Mouse (Mus musculus) urinary bladder, postnatal 14 days (tissue): ENCODE measurements around the gene D630023F18Rik.
A peak's percentile ranks its signal among the peaks of the same experiment; 100 is the strongest.

Experiments
- DNase-seq: peaks from one replicate; pipeline ENCODE4 v3.0.0; 2021; ENCODE audit warnings: low spot score

D630023F18Rik gene

DNA sequence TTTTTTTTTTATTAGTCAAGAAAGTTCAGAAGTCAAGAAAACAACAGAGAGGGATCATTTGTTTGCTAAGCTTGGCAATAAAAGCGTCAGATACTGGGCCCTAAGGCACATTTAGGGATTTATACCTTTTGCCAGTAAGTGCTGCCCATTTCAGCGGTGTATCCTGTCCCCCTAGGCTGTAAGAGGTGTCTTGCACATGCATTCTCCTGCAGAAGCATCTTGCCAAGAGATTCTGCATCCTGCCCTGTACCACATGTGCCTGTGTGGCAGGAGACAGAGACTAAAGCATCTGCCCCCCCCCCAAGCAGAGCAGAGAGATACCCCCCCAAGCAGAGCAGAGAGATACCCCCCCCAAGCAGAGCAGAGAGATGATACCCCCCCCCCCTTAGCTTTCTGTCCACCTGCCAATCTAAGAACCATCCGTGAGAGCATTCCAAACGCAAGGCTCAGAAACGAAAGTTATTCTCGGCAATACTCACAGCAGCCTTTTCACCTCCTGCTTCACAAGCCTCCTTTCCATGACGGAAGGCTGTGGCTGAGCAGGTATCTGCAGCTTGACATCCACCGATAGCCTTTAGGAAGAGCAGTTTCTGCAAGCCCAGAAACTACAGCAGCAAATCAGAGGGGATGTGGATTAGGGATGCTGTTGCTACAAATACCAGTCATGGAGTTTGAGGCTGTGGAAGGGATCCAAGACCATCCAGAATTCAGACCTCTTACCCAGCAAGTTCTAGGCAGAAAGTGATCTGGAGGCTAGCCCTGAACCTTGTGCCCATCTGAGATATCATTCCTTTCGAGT, at the start of gene D630023F18Rik:
Gene D630023F18Rik (minus strand): TSS at position 641 of the 799 bp plus-strand sequence.
- no peak for DNase-seq

DNA sequence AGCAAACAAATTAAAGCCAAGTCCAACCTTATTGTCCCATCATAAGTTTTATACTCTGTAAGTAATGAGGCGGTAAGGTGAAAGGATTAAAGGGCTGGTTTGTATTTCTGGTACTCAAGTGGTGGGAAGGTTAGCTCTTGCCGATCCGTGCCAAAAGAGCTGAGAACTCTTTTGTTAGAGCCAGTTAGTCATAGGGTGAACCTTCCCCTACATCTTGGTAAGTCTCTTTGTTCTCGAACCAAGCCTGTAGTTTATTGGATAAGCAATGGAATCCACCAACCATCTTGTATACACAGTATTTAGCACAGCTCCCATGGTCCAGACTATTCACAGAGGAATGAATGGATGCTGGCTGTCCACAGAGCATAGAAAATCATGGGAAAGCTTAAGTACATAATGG, 48.6 kb upstream of the D630023F18Rik start:
- DNase-seq, result no peak

DNA sequence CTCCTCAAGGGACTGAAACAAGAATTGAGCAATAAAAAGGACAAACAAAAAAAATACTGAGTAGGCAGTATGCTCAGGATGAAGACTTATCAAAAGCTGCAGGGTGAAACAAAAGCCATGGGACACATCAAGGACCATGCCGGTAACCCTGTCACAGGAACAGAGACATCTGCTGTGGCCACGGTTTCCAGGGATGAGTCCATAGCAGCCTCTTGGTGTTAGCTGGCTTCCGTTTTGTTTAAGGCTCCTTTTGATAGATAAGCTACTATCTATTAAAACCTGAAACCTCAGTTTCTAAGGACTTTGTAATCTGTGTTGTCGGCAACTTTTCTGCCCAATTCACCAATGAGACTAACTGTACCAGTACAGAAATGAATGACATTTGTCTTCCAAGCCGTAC, 46.9 kb upstream of the D630023F18Rik start:
- no peak for DNase-seq

DNA sequence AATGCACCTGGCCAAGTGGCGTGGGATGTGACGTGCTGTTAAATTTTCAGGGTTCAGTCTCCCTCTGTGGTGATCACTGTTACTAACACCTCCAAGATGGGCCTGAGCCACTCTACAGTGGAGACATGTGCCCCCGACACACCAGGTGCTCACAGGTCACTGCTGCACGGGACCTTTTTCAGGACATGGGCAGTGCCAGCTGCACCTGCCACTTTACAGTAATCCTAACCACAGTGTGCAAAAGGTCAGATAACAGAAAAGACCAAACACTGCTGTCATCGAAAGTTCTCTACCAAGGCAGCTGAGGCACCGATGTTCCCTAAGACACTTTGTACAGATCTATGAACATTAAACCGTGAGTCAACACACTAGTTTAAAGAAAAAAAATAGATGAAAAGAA, 46.5 kb upstream of the D630023F18Rik start:
- no peak for DNase-seq

DNA sequence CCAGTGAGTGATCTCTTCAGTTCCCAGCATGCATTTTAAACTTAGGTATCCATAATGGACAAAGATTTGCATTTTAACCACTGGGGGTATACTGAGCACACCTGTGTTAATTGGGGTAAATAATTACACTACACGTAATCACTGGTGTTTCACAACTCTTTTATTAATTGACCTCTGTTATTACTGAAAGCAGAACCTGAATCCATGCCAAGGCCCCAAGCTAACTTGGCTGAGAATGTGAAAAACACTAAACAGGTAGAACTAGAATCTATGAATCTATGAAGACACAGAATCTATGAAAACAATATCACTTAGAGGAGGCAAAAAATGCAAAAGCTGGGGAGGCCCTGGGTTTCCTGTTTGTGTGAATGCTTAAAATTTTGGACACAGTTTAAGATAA, 44.5 kb upstream of the D630023F18Rik start:
- no peak for DNase-seq

DNA sequence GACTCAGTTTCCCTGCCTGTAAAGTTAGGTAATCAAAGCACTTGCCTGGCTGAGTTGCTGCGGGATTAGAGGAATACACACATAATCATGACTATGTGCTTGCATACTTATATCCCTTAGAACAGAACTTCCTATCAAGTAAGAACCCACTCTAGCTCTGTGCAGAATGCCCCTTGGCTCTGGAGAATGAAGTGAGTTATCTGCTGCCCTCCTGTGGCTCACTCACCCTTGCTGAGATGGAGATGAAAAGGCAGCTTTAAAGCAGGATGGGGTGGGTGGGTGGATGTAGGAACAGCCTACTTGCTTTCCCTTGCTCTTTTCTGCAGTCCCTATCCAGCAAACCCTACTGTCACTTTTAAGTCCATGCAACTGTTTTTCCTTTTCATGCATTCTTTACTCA, 39.2 kb upstream of the D630023F18Rik start:
- DNase-seq, result no peak

DNA sequence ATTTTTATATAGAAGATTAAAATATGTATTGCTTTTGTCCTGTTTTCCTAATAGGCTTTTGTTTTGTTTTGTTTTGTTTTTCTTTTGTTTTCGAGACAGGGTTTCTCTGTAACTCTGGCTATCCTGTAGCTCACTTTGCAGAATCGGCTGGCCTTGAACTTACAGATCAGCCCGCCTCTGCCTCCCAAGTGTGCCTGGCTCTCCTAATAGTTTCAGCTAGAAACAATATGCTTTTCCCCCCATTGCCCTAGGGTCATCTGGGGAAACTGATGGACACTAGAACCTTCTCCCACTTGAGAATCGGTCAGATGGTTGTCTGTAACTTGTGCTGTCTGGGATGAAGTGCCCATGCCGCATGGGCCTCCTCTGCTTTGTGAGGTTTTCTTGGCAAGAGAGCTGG, 33.1 kb upstream of the D630023F18Rik start:
- DNase-seq, result no peak

DNA sequence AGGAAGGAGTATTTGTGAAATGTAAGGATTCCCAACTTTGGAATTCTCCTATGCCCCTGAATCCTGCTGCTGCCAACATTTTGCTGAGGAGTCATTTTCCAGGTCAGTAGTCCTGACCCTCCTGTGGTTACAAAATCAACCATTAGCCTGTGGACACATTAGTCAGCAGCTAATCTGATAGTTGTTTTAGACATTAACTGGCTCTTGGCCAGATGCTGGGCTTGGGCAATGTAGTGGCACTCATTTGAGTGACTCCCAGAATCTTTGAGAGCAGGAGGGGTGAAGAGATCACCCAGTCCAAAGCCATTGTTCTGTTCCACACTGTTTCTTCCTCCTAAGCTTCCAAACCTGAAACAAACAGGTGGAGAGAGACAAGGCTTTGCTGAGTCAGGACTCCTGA, 31.8 kb upstream of the D630023F18Rik start:
- peak; percentile 44 for DNase-seq

DNA sequence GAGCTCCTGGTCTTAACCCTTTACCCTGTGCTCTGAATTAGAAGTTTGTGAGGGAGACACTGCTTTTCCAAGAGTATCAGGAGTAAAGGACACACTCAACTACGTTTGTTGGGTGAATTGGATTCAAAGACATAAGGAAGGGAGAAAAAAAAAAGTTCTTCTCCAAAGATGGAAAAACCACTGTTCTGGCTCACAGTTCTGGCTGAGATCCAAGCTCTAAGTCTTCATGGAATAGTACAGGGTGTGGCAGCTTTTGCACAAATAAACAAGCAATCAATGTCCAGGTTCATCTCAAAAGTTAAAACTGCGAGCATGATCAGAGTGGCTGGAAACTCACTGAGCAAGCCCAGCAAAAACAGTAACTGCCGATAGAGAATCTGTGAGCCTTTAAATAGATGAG, 25.0 kb upstream of the D630023F18Rik start:
- no peak for DNase-seq

DNA sequence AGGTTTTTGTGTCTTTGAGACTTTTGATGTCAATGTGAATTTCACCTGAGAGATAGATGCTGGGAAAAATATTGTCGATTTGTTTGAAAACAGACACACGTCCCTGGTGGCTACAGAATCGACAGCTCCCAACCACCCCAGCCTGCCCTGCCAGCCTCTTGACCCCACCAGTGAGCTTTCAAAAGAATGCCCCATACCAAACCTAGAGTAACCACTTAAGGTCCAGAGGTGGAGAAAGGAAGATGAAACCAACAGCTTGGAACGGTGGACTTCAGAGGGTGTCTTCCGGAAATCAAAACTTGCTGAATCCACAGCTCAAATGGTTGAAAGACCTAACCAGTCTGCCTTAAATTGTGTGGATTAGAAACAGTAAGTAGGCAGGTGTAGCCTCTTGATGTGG, 24.3 kb upstream of the D630023F18Rik start:
- DNase-seq, result no peak

DNA sequence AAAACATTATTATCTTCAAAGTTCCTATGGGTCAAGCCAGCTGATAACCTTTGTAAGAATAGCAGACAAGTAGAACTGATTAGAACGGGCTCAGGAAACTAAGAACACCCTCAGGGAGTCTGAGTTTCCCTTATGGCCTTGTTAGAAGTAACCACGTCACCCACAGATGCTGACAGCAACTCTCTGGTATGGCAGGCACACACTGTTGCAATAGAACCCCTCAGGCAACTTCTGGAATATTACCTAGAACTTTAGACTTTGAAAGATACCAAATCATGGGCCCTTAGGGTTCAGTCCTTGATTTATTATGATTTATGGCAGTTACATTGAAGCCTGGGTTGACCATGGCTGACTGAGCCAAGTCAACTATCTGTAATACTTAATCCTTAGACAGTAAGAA, 23.6 kb upstream of the D630023F18Rik start:
- no peak for DNase-seq

DNA sequence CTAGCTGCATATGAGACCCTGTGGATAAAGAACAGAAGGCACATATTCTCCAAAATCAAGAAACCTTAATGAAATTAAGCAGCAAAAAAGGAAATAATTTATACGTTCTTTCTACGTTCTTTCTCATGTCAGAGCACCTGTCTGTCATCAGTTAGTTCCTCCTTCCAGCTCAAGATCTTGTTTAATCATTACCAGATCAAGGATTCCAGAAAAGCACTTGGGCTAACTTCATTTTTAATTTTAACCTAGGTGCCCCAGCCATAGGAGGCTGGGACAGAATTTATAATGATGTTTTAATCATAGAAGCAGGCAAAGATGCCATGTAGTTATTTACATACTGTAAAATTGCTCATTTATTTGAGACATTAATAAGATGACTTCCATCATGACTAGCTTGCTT, 21.8 kb upstream of the D630023F18Rik start:
- no peak for DNase-seq

DNA sequence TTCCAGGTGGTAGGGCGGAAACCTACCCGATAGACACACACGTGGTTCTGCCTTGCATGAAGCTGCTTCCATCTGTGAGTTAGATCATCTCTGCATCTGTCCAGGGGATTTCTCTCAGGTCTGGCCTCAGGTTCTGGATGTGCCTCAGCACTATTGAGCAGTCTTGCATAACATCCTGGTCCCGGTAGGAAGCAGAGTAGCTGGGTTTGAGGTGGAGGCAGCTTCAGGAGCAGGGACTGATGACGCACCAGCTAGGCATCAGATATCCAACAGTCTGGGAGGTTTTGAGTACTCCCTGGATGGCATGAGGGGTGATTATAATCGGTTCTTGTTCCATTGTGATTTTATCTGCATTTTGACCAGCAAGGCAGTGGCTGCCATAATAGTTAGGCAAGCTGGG, 14.5 kb upstream of the D630023F18Rik start:
- no peak for DNase-seq

DNA sequence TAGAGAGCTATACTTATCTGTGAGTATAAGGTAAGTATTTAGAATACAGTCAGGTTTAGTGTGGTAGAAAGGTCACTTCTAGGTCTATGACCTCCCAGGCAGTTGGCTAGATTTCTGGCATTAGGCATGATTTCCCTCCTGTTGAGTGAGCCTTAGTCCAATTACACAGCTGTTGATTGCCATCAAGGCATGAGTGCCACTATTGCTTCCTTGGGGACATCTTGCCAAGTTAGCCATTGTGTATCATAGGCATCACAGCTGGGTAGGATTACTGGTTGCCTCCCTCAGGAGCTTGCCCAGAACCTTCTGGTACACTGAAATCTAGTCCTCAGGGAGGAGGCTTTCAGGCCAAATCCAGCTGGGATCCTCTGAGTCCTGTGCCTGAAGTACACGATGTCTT, 9.8 kb upstream of the D630023F18Rik start:
- DNase-seq, result no peak

DNA sequence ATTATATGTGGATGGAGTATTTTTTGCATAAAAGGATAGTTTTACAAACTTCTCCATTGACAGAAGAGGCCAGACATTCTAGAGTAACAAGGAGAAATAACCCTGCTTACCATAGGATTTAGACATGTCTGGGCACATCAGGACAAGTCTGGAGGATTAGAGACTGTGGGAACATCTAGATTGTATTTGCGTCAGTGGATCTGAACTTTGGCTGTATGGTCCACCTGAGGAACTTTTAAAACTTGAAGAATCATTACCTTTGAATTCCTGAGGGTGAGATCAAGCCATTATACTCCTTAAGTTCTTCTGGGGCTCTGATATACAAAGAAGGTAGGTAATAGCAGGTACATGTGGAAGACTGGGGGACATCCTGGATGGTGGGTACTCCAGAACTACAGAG, 8.7 kb upstream of the D630023F18Rik start:
- DNase-seq, result no peak

DNA sequence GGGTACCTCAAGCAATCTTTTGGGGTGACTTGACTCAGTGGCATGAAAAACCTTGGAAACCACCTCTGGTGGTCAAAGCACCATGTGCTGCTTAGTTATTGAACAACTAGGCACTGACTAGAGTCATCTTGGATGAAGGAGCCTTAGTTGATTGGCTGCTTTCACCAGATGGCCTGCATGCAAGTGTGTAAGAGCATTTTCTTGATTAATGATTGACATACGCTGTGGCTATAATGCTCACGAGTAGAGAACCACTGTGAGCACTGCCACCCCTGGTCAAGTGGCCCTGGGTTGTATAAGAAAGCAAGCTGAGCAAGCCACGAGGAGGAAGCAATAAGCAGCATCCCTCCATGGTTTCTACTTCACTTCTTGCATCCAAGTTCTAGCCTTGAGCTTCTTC, 7.2 kb upstream of the D630023F18Rik start:
- no peak for DNase-seq

DNA sequence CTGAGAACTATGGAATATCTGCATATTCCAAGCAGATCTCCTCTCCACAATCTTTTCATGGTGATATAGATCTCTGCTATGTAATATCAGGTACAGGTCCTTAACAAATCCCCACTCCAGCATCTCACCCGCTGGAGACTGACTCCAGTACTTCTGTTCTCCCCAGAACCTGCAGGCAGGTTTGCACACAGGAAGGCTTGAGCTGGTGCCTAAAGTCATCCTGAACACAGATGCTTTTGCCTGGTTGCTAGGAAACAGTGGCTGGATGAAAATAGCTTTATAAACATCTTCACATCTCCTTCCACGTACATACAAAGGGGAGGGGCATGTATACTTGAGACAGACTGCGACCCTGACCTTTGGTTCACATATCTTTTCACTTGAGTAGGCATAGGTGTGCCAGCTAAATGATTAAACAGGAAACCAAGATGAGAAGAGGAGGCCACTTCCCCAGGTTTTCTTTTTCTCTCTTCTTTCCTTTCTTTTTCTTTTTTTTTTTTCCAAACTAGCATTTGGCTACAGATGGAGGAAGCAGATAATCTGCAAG, 6.7 kb upstream of the D630023F18Rik start:
- no peak for DNase-seq

DNA sequence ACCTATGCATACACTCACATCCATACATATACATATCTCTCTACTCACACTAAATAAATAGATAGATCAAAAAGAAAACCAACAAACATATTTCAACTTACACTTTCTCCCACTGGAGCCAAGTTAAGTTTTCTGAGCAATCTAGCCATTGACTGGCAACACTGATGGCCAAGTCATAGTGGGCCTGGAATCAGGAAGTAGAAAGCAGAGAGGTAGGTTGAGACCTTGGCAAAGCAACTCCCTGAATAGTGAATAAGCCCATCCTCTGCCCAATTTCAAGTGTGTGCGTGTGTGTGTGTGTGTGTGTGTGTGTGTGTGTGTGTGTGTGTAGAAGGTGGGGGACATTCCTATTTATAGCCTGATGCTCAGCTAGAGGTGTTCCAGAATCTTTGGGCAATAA, 3.6 kb downstream of the D630023F18Rik start, which contains the start of gene Gm28845:
Gene Gm28845 (minus strand): TSS at position 121 of the 400 bp plus-strand sequence.
- DNase-seq, result no peak

DNA sequence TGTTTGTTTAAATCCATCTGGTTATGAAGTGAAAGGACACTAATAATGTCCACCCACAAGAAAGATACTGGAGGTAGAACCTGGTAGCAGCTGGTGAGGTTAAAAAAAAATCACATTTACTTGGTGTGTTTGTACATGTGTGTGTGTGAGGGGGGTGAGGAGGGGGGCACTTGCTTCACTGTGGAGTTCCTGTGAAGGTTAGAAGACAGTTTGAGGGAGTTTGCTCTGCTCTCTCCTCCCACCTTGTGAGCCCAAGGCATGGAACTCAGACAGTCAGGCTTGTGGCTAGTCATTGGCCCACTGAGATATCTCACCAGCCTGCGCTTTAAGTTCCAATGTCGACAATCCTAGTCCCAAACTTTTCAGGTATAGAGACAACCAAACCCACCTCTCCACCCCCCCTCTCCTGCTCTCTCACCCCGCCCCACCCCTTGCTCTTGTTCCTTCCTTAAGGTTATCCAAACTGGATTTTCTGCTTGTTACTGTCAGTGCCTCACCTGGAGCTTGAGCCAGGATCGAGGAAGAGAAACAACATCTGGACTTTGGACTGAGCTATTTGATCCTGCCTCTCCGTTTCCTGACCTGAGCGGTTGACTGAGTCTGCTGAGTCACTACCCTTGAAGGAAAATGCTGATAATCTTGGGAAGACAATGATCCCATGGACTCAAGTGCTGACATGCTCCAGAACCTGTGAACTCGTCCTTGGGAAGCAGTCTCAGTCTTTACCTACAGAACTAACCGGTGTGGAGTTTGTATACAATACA, 4.7 kb downstream of the D630023F18Rik start:
- peak; percentile 10 for DNase-seq

DNA sequence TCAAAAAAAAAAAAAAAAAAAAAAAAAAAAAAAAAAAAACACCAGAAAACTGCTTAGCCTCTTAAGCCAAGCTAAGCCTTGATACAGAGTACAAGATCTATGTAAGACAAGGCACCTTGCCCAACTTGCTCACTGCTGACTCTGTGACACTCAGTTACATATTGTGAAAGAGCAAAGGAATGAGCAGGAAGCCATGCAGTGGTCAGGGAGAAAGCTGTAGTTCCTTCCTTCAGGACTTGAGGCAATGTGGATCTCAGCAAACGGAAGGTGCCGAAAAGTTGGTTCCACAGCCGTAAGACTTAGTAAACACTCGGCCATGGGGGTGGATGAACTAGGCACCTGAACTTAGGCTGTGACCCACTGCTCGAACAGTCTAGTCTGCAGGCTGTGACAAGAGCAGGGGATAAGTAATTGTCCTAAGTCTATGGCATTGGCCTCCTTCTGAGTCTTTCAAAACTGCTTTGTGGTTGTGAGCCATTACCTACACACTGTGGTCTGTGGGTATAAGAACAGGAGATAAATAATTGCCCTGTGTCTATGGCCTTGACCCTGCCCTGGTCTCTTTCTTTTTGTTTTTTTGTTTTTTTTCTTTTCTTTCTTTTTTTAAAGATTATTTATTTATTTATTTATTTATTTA, 9.4 kb downstream of the D630023F18Rik start:
- DNase-seq, result peak; percentile 20

DNA sequence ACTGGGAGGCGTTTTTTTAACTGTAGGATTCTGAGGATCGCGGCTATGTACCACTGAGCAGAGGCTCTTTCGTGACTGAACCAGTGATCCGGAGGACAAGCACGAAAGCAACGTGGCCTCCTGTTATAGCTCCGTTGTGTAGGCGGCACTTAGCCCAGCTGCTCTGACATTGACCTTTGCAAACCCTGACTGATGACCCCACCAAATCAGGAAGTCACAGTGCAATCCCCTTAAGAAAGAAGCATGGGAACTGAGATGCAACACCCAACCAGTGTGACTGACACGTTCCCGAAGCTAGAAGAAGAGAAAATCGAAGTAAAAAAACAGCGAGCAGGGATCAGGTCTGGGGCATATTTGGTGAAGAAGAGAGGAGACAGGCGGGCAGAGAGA, 10.2 kb downstream of the D630023F18Rik start:
- no peak for DNase-seq

DNA sequence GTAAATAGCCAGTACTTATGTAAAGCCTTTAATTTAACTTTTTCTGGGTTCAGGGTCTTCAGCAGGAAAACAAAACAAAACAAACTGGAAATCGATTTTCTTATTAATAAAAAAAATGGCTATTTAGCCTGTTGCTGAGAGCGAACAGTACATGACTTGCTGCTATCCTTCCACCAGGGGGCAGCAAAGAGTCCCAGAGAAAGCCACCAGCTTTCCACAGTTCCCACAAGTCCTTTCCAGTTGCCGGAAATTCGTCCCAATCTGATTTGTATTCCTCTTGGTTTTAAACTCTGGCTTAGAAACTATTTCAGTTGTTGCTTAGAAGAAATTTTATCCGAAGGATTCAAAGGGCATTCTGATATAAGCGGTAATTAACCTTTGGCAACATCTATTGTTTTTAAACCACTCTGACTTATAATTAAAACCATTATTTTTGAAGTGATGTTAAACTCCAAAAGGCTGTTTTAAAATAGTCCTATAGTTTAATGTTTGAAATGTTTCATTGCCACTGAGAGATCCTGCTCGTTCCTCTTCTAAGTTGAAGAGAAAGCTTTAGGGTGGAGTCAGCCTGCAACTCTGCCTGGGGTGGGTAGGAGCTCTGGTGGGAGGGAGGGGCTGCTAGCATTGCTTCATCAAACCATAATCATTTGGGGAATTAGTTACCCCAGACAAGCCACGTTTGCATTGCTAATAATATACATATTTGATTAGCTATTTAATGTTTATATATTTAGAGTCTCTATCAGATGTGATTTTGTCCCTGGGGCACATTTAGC, 10.8 kb downstream of the D630023F18Rik start:
- DNase-seq, result peak; percentile 76
